Mouse (Mus musculus) MEL (cell line): ENCODE measurements at regions not wholly inside any gene's neighbourhood (a gene's known extent, or its start where the extent isn't known, plus 50 kb on each side); places are given as distances from the start of the nearest gene placed in this dataset.
"Not testable (repeated sequence)": the region's sequence is repeated elsewhere in the genome, so short reads cannot be mapped to it uniquely, and the experiment has no call there.

Source experiments
- DNase-seq: peaks from one replicate; pipeline ENCODE4 v3.0.0; 2011; ENCODE audit warnings: low read depth, low spot score
- H3K27ac ChIP-seq: 2 replicates; pipeline ENCODE4 v1.5.1; 2012; ENCODE audit warnings: low read depth, mild to moderate bottlenecking, control low read depth, low read length, moderate library complexity; ENCODE audit not compliant: control insufficient read depth
- H3K27me3 ChIP-seq, 2 experiments: fragments of 150-350 bp in 1 of 2; sonication (generic) in 1 of 2; 2 replicates each; pipeline ENCODE4 v1.6.1; 2012; ENCODE audit warnings: low read length in 2 of 2, mild to moderate bottlenecking in 2 of 2, improper control_type of control experiment in 1 of 2, moderate library complexity in 1 of 2; ENCODE audit not compliant: insufficient read depth in 2 of 2, control insufficient read depth in 1 of 2
- H3K36me3 ChIP-seq, 2 experiments: 2 replicates each; pipeline ENCODE4 v1.6.1; 2012 to 2014; ENCODE audit warnings: low read length in 2 of 2, improper control_type of control experiment in 1 of 2, inconsistent platforms in 1 of 2, mild to moderate bottlenecking in 1 of 2; ENCODE audit not compliant: insufficient read depth in 2 of 2, control insufficient read depth in 1 of 2
- H3K4me1 ChIP-seq, 2 experiments: fragments of 150-350 bp in 1 of 2; sonication (generic) in 1 of 2; 2 replicates each; pipeline ENCODE4 v1.6.1; 2012; ENCODE audit warnings: low read length in 2 of 2, improper control_type of control experiment in 1 of 2, mild to moderate bottlenecking in 1 of 2; ENCODE audit not compliant: insufficient read depth in 2 of 2, control insufficient read depth in 1 of 2
- H3K4me3 ChIP-seq, 2 experiments: fragments of 150-350 bp in 1 of 2; sonication (generic) in 1 of 2; 2 replicates each; pipeline ENCODE4 v1.5.1; 2012; ENCODE audit warnings: low read depth in 2 of 2, low read length in 2 of 2, mild to moderate bottlenecking in 2 of 2, moderate library complexity in 2 of 2, control low read depth in 1 of 2, improper control_type of control experiment in 1 of 2; ENCODE audit not compliant: control insufficient read depth in 1 of 2, insufficient read depth in 1 of 2
- H3K79me2 ChIP-seq: 2 replicates; pipeline ENCODE4 v1.6.1; 2012; ENCODE audit warnings: mild to moderate bottlenecking, low read length, moderate library complexity; ENCODE audit not compliant: control insufficient read depth, poor library complexity, insufficient read depth
- H3K9ac ChIP-seq: 2 replicates; pipeline ENCODE4 v1.6.1; 2012; ENCODE audit warnings: low read depth, mild to moderate bottlenecking, control low read depth, low read length, moderate library complexity; ENCODE audit not compliant: control insufficient read depth, poor library complexity, severe bottlenecking
- H3K9me3 ChIP-seq: fragments of 150-350 bp; sonication (generic); replicated peaks from 2 replicates; pipeline ENCODE4 v1.6.1; 2012; ENCODE audit warnings: mild to moderate bottlenecking, low read length, improper control_type of control experiment, moderate library complexity; ENCODE audit not compliant: insufficient read depth
- BHLHE40 ChIP-seq: IDR thresholded peaks from 2 replicates; pipeline ENCODE4 v1.6.1; 2012; ENCODE audit warnings: low read depth, mild to moderate bottlenecking, inconsistent platforms, low read length, improper control_type of control experiment, borderline replicate concordance
- CHD2 ChIP-seq: IDR thresholded peaks from 2 replicates; pipeline ENCODE4 v1.6.1; 2011; ENCODE audit warnings: low read length, improper control_type of control experiment
- E2F4 ChIP-seq: IDR thresholded peaks from 2 replicates; pipeline ENCODE4 v1.6.1; 2011; ENCODE audit warnings: low read depth, low read length, improper control_type of control experiment, borderline replicate concordance
- GABPA ChIP-seq: IDR thresholded peaks from 2 replicates; pipeline ENCODE4 v1.6.1; 2012; ENCODE audit warnings: low read depth, mild to moderate bottlenecking, inconsistent platforms, low read length, improper control_type of control experiment, moderate library complexity
- HCFC1 ChIP-seq: IDR thresholded peaks from 2 replicates; pipeline ENCODE4 v1.6.1; 2012; ENCODE audit warnings: low read depth, mild to moderate bottlenecking, inconsistent platforms, low read length, improper control_type of control experiment, moderate library complexity
- JUND ChIP-seq: IDR thresholded peaks from 2 replicates; pipeline ENCODE4 v1.6.1; 2011; ENCODE audit warnings: low read depth, mild to moderate bottlenecking, improper control_type of control experiment, low read length
- KAT2A ChIP-seq: conservative IDR thresholded peaks from 2 replicates; pipeline ENCODE4 v1.6.1; 2012; ENCODE audit warnings: low read depth, low read length, improper control_type of control experiment, inconsistent platforms
- MAFK ChIP-seq: IDR thresholded peaks from 2 replicates; pipeline ENCODE4 v1.6.1; 2011; ENCODE audit warnings: low read depth, mild to moderate bottlenecking, low read length, improper control_type of control experiment, borderline replicate concordance
- MAZ ChIP-seq: IDR thresholded peaks from 2 replicates; pipeline ENCODE4 v1.6.1; 2012; ENCODE audit warnings: low read depth, mild to moderate bottlenecking, inconsistent platforms, low read length, improper control_type of control experiment
- MEF2A ChIP-seq: IDR thresholded peaks from 2 replicates; pipeline ENCODE4 v1.6.1; 2014; ENCODE audit warnings: low read depth, mild to moderate bottlenecking, inconsistent platforms, low read length, improper control_type of control experiment; ENCODE audit not compliant: poor library complexity, insufficient replicate concordance, severe bottlenecking; ENCODE audit errors: extremely low read depth
- MXI1 ChIP-seq: IDR thresholded peaks from 2 replicates; pipeline ENCODE4 v1.6.1; 2011; ENCODE audit warnings: mild to moderate bottlenecking, low read depth, low read length, improper control_type of control experiment
- MYC ChIP-seq: IDR thresholded peaks from 2 replicates; pipeline ENCODE4 v1.6.1; 2011; ENCODE audit warnings: low read depth, mild to moderate bottlenecking, low read length, improper control_type of control experiment, moderate library complexity
- POLR2A ChIP-seq, 2 experiments: IDR thresholded peaks; 2 replicates each; pipeline ENCODE4 v1.6.1; 2011 to 2012; ENCODE audit warnings: low read length in 2 of 2, mild to moderate bottlenecking in 2 of 2, control low read depth in 1 of 2, improper control_type of control experiment in 1 of 2, low read depth in 1 of 2, moderate library complexity in 1 of 2; ENCODE audit not compliant: control insufficient read depth in 1 of 2, insufficient read depth in 1 of 2, poor library complexity in 1 of 2
- POLR2AphosphoS2 ChIP-seq: IDR thresholded peaks from 2 replicates; pipeline ENCODE4 v1.6.1; 2011; ENCODE audit warnings: low read length, improper control_type of control experiment
- RAD21 ChIP-seq: IDR thresholded peaks from 2 replicates; pipeline ENCODE4 v1.6.1; 2011; ENCODE audit warnings: mild to moderate bottlenecking, low read depth, low read length, improper control_type of control experiment
- RCOR1 ChIP-seq: IDR thresholded peaks from 2 replicates; pipeline ENCODE4 v1.6.1; 2012; ENCODE audit warnings: low read depth, mild to moderate bottlenecking, inconsistent platforms, low read length, improper control_type of control experiment
- TAL1 ChIP-seq: IDR thresholded peaks from 2 replicates; pipeline ENCODE4 v1.6.1; 2012; ENCODE audit warnings: mild to moderate bottlenecking, inconsistent platforms, low read length, moderate library complexity, mixed read lengths
- TBP ChIP-seq: IDR thresholded peaks from 2 replicates; pipeline ENCODE4 v1.8.0; 2011; ENCODE audit warnings: low read depth, low read length, improper control_type of control experiment
- TCF12 ChIP-seq: IDR thresholded peaks from 2 replicates; pipeline ENCODE4 v1.6.1; 2014; ENCODE audit warnings: low read depth, mild to moderate bottlenecking, inconsistent platforms, low read length, improper control_type of control experiment, moderate library complexity
- USF1 ChIP-seq: IDR thresholded peaks from 2 replicates; pipeline ENCODE4 v1.6.1; 2014; ENCODE audit warnings: low read depth, mild to moderate bottlenecking, inconsistent platforms, low read length, improper control_type of control experiment, moderate library complexity
- USF2 ChIP-seq, 2 experiments: IDR thresholded peaks; 2 replicates each; pipeline ENCODE4 v1.6.1; 2011 to 2012; ENCODE audit warnings: improper control_type of control experiment in 2 of 2, low read length in 2 of 2, borderline replicate concordance in 1 of 2, inconsistent platforms in 1 of 2, low read depth in 1 of 2, mild to moderate bottlenecking in 1 of 2; ENCODE audit not compliant: insufficient read depth in 1 of 2
- ZKSCAN1 ChIP-seq: IDR thresholded peaks from 2 replicates; pipeline ENCODE4 v1.6.1; 2012; ENCODE audit warnings: low read depth, mild to moderate bottlenecking, inconsistent platforms, low read length, improper control_type of control experiment, moderate library complexity
- ZMIZ1 ChIP-seq: IDR thresholded peaks from 2 replicates; pipeline ENCODE4 v1.6.1; 2012; ENCODE audit warnings: low read depth, mild to moderate bottlenecking, inconsistent platforms, low read length, improper control_type of control experiment, moderate library complexity
- ZNF384 ChIP-seq: IDR thresholded peaks from 2 replicates; pipeline ENCODE4 v1.6.1; 2012; ENCODE audit warnings: low read depth, mild to moderate bottlenecking, inconsistent platforms, low read length, improper control_type of control experiment

DNA sequence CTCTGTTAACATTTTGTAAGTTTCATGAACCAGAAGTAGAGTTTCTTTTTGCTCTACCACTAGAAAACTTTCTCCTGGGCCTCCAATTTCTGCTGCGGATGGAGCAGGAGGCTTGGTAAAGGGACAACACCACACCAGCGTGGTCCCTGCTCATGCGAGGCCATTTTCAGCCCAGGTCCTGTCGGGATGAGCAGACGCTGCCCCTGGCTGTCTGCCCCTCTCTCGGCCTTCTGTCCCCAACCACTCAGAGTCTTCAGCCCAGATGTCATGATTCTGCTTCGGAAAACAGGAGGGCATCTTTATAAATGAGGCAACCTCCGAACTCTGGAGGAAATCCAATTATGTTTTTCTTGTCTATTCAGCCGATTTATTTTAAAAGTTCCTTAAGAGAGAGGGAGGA is 186.6 kb upstream of the Npvf start:
- DNase-seq: no peak

DNA sequence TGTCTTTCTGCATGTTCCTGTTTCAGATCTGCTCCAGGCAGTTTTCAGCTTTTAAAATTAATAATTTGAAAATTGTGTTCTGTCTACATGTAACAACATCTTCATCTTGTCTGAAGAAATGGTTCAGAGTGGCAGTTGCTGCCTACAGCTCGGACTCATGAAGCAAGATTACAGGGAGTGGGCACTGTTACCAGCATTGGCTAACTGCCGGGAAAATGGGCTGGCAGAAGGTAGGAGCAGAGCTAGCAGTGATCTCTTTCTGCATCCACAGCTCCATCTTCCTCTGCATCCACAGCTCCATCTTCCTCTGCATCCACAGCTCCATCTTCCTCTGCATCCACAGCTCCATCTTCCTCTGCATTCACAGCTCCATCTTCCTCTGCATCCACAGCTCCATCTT is 191.0 kb upstream of the Npvf start:
- DNase-seq, H3K4me1 ChIP-seq, H3K9ac ChIP-seq, H3K79me2 ChIP-seq, H3K4me3 ChIP-seq, H3K27me3 ChIP-seq, H3K9me3 ChIP-seq, H3K36me3 ChIP-seq, H3K27ac ChIP-seq: not testable (repeated sequence)

More for the DNA sequence above, 186.6 kb upstream of the Npvf start:
- TF ChIP-seq RAD21 (no peak), ZMIZ1 (no peak), ZKSCAN1 (no peak), BHLHE40 (no peak), POLR2A (IDR thresholded peaks at IDR 0.05; ENCODE audit: control insufficient read depth in 1 of 2, insufficient read depth in 1 of 2, low read depth in 1 of 2, low read length in 2 of 2, poor library complexity in 1 of 2) (no peak), ZNF384 (no peak), CHD2 (no peak), HCFC1 (no peak), E2F4 (no peak)
- Histone ChIP-seq H3K9ac (no peak overlapping the region), H3K4me1 (no peaks in the 10 kb centered on the region), H3K79me2 (no peaks in the 10 kb centered on the region), H3K27me3 (no peaks in the 10 kb centered on the region), H3K36me3 (no peaks in the 10 kb centered on the region), H3K4me3 (no peak overlapping the region), H3K27ac (no peak overlapping the region), H3K9me3 (no peaks in the 10 kb centered on the region)

DNA sequence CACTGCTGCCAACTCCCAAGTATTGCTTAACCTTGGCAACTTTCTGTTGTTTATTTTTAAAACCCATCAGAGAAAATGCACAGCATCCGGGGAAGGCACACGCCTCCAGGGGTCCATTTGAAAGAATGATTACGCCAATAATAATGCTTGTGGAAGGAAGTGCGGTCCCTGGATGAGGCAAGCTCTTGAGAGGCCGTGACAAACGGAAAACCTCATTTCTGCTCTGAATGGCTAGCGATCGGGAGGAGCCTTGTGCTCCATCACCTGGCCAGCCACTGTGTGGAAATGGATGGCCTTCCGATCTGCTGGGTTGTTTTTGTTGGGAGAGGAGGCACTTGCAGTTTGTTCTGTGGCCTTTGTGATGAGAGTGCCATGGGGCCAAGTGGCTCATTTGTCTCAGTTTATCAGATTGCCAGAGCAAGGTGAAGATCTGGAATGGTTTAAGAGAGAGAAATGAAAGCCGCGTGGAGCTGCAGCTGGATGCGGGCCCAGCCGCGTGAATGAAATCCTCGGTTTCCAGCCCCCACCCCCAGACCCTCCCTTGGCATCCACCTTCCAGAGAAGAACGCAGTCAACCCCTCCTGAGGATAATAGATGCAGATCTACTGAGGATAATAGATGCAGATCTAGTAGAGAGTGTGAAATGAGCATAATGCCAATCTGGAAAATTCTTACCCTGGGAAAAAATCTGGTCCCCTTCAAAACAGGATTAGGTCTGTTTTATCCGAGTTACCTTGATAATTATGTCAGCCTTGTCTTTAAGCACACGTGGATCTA is 192.7 kb upstream of the Npvf start:
- no peaks in the 10 kb centered on the region for H3K9me3 ChIP-seq
- H3K79me2 ChIP-seq: no peaks in the 10 kb centered on the region
- no peak for DNase-seq
- no peaks in the 10 kb centered on the region for H3K36me3 ChIP-seq
- no peak overlapping the region for H3K4me3 ChIP-seq
- H3K4me1 ChIP-seq: no peaks in the 10 kb centered on the region
- no peak overlapping the region for H3K27ac ChIP-seq
- no peak overlapping the region for H3K9ac ChIP-seq
- H3K27me3 ChIP-seq: no peaks in the 10 kb centered on the region
- TF ChIP-seq MEF2A (no peak), GABPA (no peak), TCF12 (no peak), MYC (no peak), MXI1 (no peak), KAT2A (no peak), USF1 (no peak), POLR2AphosphoS2 (no peak), JUND (no peak), MAZ (no peak), ZKSCAN1 (no peak), POLR2A (IDR thresholded peaks at IDR 0.05; ENCODE audit: control insufficient read depth in 1 of 2, insufficient read depth in 1 of 2, low read depth in 1 of 2, low read length in 2 of 2, poor library complexity in 1 of 2) (no peak), RCOR1 (no peak), USF2 (IDR thresholded peaks at IDR 0.05; ENCODE audit: borderline replicate concordance in 1 of 2, insufficient read depth in 1 of 2, low read depth in 1 of 2, low read length in 2 of 2) (no peak), TBP (no peak), TAL1 (no peak), MAFK (no peak), ZNF384 (no peak)
